Mouse (Mus musculus) cerebellum, adult 2 months (tissue): ENCODE results near the gene Spag5.

Experiments used
- CTCF ChIP-seq: fragments of 200-500 bp; IDR thresholded peaks from 2 replicates; pipeline ENCODE4 v1.5.1; 2011; ENCODE audit warnings: low read depth, mild to moderate bottlenecking, control low read depth, low read length, moderate library complexity, borderline replicate concordance; ENCODE audit not compliant: insufficient read depth
- POLR2A ChIP-seq: fragments of 200-500 bp; IDR thresholded peaks from 2 replicates; pipeline ENCODE4 v1.6.1; 2011; ENCODE audit warnings: low read length, control low read depth, borderline replicate concordance; ENCODE audit not compliant: insufficient read depth

GRCm38 (mm10) chr11:78345801-78346200 is 44.5 kb downstream of the Spag5 start:
- no peak for TF ChIP-seq CTCF
- no peak for TF ChIP-seq POLR2A
